Mouse (Mus musculus) embryonic facial prominence, embryonic 12.5 days (tissue): ENCODE data around the gene Cryz. TPM values are rescaled to one million over a fixed set of nuclear protein-coding genes. Genes with fewer than 3 reads are reported as not detected.
"Not testable (repeated sequence)": the region's sequence is repeated elsewhere in the genome, so short reads cannot be mapped to it uniquely, and the experiment has no call there.

Experiments used
- ATAC-seq: fragments of 200-750 bp; cut with Nextera tagmentation; 2 replicates; pipeline ENCODE4 v1.8.0; 2017; ENCODE audit not compliant: insufficient number of reproducible peaks, insufficient read depth, low FRiP score, low TSS enrichment
- H3K27ac ChIP-seq: fragments of 300-500 bp; sonication (generic); 2 replicates; pipeline ENCODE4 v1.5.1; 2016; ENCODE audit warnings: mild to moderate bottlenecking
- H3K27me3 ChIP-seq: fragments of 300-500 bp; sonication (generic); 2 replicates; pipeline ENCODE4 v1.6.1; 2016; ENCODE audit warnings: mild to moderate bottlenecking, moderate library complexity
- H3K36me3 ChIP-seq: fragments of 300-500 bp; sonication (generic); 2 replicates; pipeline ENCODE4 v1.6.1; 2016; ENCODE audit warnings: mild to moderate bottlenecking
- H3K4me1 ChIP-seq: fragments of 300-500 bp; sonication (generic); 2 replicates; pipeline ENCODE4 v1.6.1; 2016
- H3K4me2 ChIP-seq: fragments of 300-500 bp; sonication (generic); replicated peaks from 2 replicates; pipeline ENCODE4 v1.6.1; 2016; ENCODE audit warnings: mild to moderate bottlenecking, moderate library complexity
- H3K4me3 ChIP-seq: fragments of 300-500 bp; sonication (generic); 2 replicates; pipeline ENCODE4 v1.5.1; 2016; ENCODE audit warnings: mild to moderate bottlenecking
- H3K9ac ChIP-seq: fragments of 300-500 bp; sonication (generic); 2 replicates; pipeline ENCODE4 v1.6.1; 2016; ENCODE audit warnings: mild to moderate bottlenecking, moderate library complexity
- H3K9me3 ChIP-seq: fragments of 300-500 bp; sonication (generic); 2 replicates; pipeline ENCODE4 v1.6.1; 2016; ENCODE audit warnings: mild to moderate bottlenecking, moderate library complexity
- WGBS: fragments of 180-500 bp; shearing (Covaris S2); methylation state at CpG from one replicate; pipeline ENCODE4 v1.1.7; 2016; 5-methylcytosine and 5-hydroxymethylcytosine counted together
- polyA plus RNA-seq: library from polyadenylated mRNA; unstranded; fragments of >200 nt; fragmentation: Nextera tagmentation; extraction: Ambion mirVana; gene quantifications from 2 replicates; pipeline ENCODE4 v1.2.1, GENCODE M21; 2016

Gene Cryz
- polyA plus RNA-seq, 1 experiment from 2014 or later: 23.2 TPM

DNA sequence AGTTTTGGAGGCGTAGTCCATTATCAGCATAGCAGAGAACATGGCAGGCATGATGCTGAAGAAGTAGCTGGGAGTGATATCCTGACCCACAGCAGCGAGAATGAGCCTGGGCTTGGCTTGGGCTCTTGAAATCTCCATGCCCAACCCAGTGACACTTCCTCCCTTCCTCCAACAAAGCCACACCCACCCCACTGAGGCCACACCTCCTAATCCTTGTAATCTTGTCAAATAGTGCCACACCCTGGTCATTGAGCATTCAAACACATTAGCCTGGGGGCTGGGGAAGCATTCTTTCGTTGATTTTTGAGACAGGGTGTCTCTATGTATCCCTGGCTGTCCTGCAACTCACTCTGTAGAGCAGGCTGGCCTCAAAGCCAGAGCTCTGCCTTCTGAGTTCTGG, 15.4 kb downstream of the Cryz start:
- no peak overlapping the region for H3K4me2 ChIP-seq
- H3K27me3 ChIP-seq: no peaks in the 10 kb centered on the region
- 85% methylated on average over 3 of the region's 3 CpGs for WGBS
- H3K9ac ChIP-seq: no peak overlapping the region
- H3K36me3 ChIP-seq: peaks cover 26% of the 10 kb centered on the region; the same call in 1 of the 2 replicates
- no peaks in the 10 kb centered on the region for H3K9me3 ChIP-seq
- no peak overlapping the region for H3K27ac ChIP-seq
- H3K4me1 ChIP-seq: no peaks in the 10 kb centered on the region
- no peak overlapping the region for H3K4me3 ChIP-seq
- no peak for ATAC-seq

DNA sequence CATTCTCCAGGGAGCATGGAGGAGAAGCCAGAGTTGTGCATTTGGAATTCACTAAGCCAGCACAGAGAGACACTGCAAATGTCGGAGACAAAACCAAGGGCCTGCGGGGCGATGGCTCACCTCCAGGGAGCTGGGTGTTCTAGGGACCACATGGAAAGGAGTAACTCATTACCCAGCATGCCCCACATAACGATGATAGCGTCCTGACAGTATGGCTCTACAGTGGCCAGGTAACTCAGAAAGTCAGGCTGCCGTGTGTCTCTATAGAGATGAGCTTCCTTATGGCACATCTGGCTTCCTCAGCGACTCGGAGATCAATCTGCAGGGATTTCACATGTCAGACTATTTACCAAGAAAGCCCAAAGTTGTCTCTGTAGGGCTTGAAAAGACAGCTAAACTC, 18.3 kb downstream of the Cryz start:
- no peaks in the 10 kb centered on the region for H3K9me3 ChIP-seq
- H3K27me3 ChIP-seq: no peaks in the 10 kb centered on the region
- no peak for ATAC-seq
- no peaks in the 10 kb centered on the region for H3K4me1 ChIP-seq
- H3K4me3 ChIP-seq: no peak overlapping the region
- peaks cover 23% of the 10 kb centered on the region; the same call in 1 of the 2 replicates for H3K36me3 ChIP-seq
- no peak overlapping the region for H3K27ac ChIP-seq
- H3K9ac ChIP-seq: no peak overlapping the region
- no peak overlapping the region for H3K4me2 ChIP-seq
- WGBS: 90% methylated on average over 8 of the region's 8 CpGs

DNA sequence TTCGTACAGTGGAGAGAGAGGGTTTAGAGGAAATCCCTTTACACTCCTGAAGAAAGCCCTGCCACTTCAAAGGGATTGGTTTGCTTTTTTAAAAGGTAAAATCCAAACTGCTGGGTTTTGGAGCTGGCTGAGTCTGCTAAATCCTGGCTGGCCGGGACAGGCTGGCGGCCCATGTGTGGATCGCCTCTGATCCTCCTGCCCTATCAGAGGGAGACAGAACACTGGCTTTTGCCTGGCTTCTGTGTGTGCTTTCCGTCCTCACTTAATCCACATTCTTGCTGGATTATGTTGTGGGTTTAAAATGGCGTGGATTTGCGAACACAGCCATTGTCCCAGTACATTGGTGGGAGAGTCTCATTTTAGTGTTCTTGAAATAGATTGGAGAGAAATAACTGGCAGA, 18.8 kb downstream of the Cryz start:
- Histone ChIP-seq H3K36me3 (peaks cover 23% of the 10 kb centered on the region; the same call in 1 of the 2 replicates), H3K27me3 (no peaks in the 10 kb centered on the region), H3K4me3 (no peak overlapping the region), H3K4me1 (no peaks in the 10 kb centered on the region), H3K4me2 (no peak overlapping the region), H3K9ac (no peak overlapping the region), H3K9me3 (no peaks in the 10 kb centered on the region), H3K27ac (no peak overlapping the region)
- WGBS: 84% methylated on average over 7 of the region's 7 CpGs
- ATAC-seq: no peak

DNA sequence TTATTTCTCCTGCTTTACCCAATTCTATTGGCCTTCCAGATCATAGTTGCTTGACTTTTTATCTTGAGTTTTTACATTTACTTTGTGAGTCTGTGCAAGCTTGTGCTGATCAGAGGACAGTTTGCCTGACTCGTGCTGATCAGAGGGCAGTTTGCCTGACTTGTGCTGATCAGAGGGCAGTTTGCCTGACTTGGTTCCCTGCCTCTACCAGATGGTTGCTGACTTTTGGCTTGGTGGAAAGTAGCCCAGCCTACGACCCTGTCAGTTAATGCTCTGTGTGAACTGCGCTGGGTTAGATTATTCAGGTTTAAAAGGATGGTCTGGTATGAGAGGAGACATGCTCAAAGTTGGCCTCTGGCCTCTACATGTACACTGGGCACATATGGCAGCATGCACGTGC, 19.6 kb downstream of the Cryz start:
- no peak overlapping the region for H3K27ac ChIP-seq
- H3K9me3 ChIP-seq: no peaks in the 10 kb centered on the region
- H3K4me1 ChIP-seq: no peaks in the 10 kb centered on the region
- no peak overlapping the region for H3K9ac ChIP-seq
- H3K4me3 ChIP-seq: no peak overlapping the region
- ATAC-seq: no peak
- no peaks in the 10 kb centered on the region for H3K27me3 ChIP-seq
- no peak overlapping the region for H3K4me2 ChIP-seq
- WGBS: 86% methylated on average over 4 of the region's 4 CpGs
- peaks cover 19% of the 10 kb centered on the region; the same call in 1 of the 2 replicates for H3K36me3 ChIP-seq

DNA sequence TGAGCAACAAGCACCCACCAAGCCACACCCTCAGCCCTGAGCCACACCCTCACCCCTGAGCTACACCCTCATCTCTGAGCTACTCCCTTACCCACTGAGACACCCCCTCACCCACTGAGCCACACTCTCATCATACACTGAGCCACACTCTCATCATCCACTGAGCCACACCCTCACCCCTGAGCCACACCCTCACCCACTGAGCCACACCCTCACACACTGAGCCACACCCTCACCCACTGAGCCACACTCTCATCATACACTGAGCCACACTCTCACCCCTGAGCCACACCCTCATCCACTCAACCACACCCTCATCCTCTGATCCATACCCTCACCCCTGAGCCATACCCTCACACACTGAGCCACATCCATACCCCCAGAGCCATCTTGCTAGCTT, 31.8 kb downstream of the Cryz start:
- H3K9me3 ChIP-seq: no peaks in the 10 kb centered on the region
- no peaks in the 10 kb centered on the region for H3K27me3 ChIP-seq
- H3K27ac ChIP-seq: no peak overlapping the region
- no peaks in the 10 kb centered on the region for H3K4me1 ChIP-seq
- peak; percentile 52; the same call in 1 of the 2 replicates for ATAC-seq
- no peaks in the 10 kb centered on the region for H3K36me3 ChIP-seq
- no peak overlapping the region for H3K4me2 ChIP-seq
- no peak overlapping the region for H3K9ac ChIP-seq
- H3K4me3 ChIP-seq: no peak overlapping the region

DNA sequence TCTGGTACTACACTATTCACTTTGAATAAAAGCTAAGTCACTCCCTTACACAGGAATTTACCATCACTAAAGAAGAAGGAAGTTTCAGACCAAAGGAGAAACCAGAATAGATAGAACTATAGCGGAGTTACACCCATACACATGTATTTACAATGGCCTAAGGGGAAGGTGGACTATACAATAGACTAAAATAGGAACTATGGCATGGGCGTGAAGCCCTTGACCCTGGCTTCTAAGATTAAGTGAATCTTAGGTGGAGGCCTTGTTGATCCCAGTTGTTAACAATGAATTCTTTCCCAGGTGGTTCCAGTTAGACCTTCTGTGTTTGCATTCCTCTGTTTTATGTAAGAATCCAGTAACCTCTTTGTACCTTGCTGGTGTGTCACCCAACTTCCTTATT, 34.8 kb downstream of the Cryz start:
- H3K4me2 ChIP-seq, H3K4me1 ChIP-seq, H3K4me3 ChIP-seq, H3K27ac ChIP-seq, H3K36me3 ChIP-seq, ATAC-seq, H3K9me3 ChIP-seq, H3K27me3 ChIP-seq, H3K9ac ChIP-seq: not testable (repeated sequence)
- WGBS: 88% methylated on average over 2 of the region's 2 CpGs

DNA sequence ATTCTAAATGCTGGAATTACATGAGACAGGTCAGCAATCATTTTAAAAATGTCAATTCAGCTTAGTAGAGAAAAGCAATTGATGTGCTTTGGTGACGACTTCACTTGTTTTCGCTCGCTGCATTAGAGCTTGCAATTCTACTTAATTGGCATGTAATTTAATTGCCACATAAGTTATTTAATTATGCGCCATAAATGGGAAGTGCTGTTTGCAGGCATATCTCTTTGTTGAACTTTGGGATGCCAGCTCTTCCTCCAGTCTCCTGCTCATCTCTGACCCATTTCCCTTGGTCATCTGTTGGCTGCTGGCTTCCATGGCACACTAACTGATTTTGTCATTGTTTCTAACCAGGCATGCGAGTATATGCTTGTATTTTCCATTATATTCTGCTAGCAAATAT, 36.6 kb downstream of the Cryz start:
- no peak overlapping the region for H3K27ac ChIP-seq
- H3K4me1 ChIP-seq: no peaks in the 10 kb centered on the region
- H3K27me3 ChIP-seq: no peaks in the 10 kb centered on the region
- H3K9me3 ChIP-seq: no peaks in the 10 kb centered on the region
- H3K4me2 ChIP-seq: no peak overlapping the region
- no peak overlapping the region for H3K9ac ChIP-seq
- no peaks in the 10 kb centered on the region for H3K36me3 ChIP-seq
- H3K4me3 ChIP-seq: no peak overlapping the region
- no peak for ATAC-seq
- 80% methylated on average over 5 of the region's 5 CpGs for WGBS

DNA sequence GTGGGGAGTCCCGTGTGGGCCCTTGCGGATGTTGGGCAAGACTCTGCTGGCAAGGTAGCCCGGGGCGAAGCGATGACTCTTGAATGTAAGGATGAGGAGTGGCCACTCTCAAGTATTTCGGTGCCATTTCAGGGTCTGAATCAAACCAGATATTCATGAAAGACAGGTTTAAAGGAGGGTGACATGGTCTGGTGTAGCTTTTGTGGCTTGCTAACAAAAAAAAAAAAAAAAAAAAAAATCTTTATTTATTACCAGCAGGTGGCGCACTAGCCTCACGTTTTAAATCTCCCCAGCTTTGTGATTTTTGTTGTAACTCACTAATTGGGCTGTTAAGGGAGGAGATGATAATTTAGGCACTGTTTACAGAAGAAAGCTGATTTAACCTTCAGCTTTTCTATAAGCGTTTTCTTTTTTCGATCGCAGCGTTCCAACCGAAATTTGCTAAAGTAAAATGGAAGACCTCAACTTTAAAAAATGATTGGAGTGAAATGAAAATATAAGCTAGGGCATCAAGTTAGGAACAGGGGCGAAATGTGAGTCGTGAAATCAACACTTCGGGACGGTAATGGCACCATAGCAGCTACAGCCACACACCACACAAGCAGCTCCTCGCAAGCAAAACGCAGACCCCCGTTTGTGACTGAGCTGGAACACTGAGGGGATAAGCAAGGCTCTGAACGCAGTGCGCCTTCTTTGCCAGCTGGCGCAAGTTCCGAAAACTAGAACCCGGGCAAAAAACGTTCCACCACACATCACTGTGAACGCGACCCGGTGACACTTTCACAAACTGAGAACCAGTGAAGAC, 50.3 kb downstream of the Cryz start:
- no peak for ATAC-seq
- peak overlapping the region; percentile 26 for H3K4me2 ChIP-seq

DNA sequence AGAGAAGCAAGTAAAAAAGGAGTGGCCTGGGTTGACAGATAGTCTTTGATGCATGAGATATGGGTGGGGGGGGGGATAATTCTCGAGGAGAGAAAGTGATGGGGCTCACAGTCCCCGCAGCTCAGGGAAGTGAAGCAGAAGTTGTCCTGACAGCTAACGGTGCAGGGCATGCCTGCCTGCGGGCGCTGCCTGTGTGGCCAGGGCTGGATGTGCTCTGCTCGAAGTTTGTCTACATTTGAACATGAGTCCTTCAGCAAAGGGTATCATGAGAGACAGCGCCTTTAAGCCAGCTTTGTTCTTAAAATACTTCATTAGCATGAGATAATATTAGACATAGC, 50.9 kb downstream of the Cryz start:
- peak overlapping the region; percentile 26; the same call in 1 of the 2 replicates for H3K4me2 ChIP-seq
- WGBS: 73% methylated on average over 7 of the region's 7 CpGs
- no peaks in the 10 kb centered on the region for H3K9me3 ChIP-seq
- 0 out of 2 replicates have a peak, but pooled peaks cover 5% of the 10 kb centered on the region for H3K27me3 ChIP-seq
- no peak overlapping the region for H3K27ac ChIP-seq
- H3K4me3 ChIP-seq: no peak overlapping the region
- no peaks in the 10 kb centered on the region for H3K36me3 ChIP-seq
- H3K9ac ChIP-seq: no peak overlapping the region
- H3K4me1 ChIP-seq: no peaks in the 10 kb centered on the region
- ATAC-seq: no peak

More for the DNA sequence above, 50.3 kb downstream of the Cryz start:
- H3K27me3 ChIP-seq: no peaks in the 10 kb centered on the region
- no peaks in the 10 kb centered on the region for H3K9me3 ChIP-seq
- 59% methylated on average over 29 of the region's 29 CpGs for WGBS
- H3K36me3 ChIP-seq: no peaks in the 10 kb centered on the region
- no peak overlapping the region for H3K9ac ChIP-seq
- no peaks in the 10 kb centered on the region for H3K4me1 ChIP-seq
- H3K4me3 ChIP-seq: no peak overlapping the region
- no peak overlapping the region for H3K27ac ChIP-seq

DNA sequence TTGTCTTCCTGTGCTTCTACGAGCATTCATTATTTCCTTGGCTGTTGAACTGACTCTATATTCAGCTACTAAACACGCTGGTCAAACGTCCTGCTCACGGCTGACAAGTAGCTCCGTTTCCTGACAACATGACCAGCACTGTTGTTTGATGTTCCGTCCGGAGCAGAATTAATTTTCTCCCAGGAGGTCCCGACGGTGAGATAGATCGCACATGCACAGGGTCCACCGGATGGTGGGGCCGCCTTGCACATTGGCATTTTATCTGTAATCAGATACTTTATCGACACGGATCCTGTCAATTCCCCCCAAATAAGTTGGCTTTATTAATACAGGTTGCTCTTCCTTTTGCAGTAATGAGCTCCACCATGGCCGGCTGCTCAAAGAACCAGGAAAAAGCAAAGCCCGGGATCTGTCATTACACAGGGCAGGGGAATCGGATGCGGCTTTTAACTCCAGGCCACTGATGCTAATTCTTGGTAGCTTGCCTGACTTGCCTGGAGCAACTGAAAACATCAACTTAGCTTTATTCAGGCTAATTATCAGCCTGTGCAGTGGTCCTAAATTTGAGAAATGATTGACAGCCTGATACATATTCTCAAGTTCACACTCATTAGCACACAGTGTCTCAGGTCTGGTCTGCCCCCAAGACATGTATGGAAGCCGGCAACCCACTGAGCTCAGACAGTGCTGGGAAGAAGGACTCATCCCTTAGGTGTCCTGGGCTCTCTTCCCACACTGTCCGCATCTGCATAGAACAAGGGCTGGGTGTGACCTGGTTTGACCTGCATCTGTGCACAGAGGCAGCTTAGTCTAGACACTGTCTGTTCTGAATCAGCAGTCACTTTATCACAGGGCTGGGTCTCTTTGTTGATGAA, 53.1 kb downstream of the Cryz start:
- Histone ChIP-seq H3K4me2 (no peak overlapping the region), H3K9ac (no peak overlapping the region), H3K27ac (no peak overlapping the region), H3K27me3 (0 out of 2 replicates have a peak, but pooled peaks cover 6% of the 10 kb centered on the region), H3K4me1 (no peaks in the 10 kb centered on the region), H3K4me3 (no peak overlapping the region), H3K9me3 (no peaks in the 10 kb centered on the region), H3K36me3 (no peaks in the 10 kb centered on the region)
- ATAC-seq: no peak
- 45% methylated on average over 20 of the region's 20 CpGs for WGBS

DNA sequence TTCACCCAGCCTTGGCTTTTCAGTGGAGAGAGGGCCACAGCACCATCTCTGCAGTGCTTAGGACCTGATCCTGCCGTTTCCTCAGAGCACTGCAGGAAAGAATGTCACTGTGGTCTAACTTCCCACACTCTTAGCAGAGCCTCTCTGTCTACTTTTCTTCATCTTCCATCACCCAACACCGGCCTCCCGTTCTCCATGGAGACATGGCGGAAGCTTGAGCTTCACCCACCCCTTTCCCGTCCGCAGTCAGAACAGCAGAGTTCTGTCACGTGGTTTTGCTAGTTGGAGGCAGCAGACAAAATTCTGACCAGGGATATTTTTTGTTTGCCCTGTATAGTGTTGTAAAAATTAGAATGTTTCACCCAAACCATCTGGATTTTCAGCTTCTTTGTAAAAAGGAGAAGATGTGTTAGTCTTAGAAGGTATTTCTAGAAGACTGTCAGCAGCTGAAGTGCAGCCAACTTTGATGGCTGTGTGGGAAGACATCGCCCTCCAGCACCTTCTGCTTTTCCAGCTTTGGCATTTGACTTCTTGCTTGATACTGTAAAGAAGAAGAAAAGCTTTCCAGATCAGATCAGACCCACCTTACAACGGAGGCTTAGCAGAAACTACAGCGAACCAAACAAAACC, 54.8 kb downstream of the Cryz start:
- Histone ChIP-seq H3K9me3 (no peaks in the 10 kb centered on the region), H3K27ac (no peak overlapping the region), H3K27me3 (0 out of 2 replicates have a peak, but pooled peaks cover 6% of the 10 kb centered on the region), H3K4me3 (no peak overlapping the region), H3K4me2 (no peak overlapping the region), H3K9ac (no peak overlapping the region), H3K36me3 (no peaks in the 10 kb centered on the region), H3K4me1 (no peaks in the 10 kb centered on the region)
- 81% methylated on average over 10 of the region's 10 CpGs for WGBS
- ATAC-seq: no peak
